Mouse (Mus musculus): ENCODE data around the gene Cstf3. TPM values are rescaled to one million over a fixed set of nuclear protein-coding genes. Genes with fewer than 3 reads are reported as not detected.

The Cstf3 gene
- total RNA-seq, 2 experiments from 2014 or later = 7.3 to 9.5 TPM

DNA sequence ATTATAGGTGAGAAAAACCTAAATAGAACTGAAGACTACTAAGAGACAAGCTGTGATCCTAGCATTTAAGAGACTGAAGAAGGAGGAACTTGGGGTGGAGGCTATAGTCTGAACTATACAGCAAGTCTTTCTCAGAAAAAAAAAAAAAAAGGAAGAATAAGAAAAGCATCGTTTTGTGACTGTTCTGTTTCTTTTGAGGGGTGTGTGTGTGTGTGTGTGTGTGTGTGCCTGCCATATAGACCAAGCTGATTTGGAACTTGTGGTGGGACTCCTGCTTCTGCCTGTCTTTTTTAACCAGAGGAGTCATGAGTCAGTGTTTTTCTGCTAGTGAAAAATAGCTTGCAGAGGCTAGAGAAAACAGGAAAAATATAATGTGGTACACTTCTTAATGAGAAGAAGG is 4.7 kb downstream of the Cstf3 start:
- no peak for DNase-seq (ENCODE audit: low spot score)

DNA sequence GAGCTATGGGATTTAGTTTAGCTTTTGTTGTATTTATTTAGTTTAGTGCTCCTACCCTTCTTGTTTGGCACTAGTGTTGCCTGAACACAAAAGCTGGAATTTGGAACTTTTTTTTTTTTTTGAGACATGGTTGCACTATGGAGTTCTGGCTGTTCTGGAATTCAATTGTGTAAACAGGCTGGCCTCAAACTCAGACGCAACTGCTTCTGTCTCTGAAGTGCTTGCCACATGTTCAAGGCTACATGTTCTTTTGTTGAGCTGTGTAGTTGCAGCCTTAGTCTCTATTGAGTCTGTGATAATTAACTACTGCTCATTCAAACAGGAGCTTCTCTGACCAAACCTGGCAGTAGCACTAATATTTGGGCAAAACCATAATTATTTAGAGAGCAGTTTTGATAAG is 13.1 kb downstream of the Cstf3 start:
- DNase-seq (ENCODE audit: low spot score) = no peak

DNA sequence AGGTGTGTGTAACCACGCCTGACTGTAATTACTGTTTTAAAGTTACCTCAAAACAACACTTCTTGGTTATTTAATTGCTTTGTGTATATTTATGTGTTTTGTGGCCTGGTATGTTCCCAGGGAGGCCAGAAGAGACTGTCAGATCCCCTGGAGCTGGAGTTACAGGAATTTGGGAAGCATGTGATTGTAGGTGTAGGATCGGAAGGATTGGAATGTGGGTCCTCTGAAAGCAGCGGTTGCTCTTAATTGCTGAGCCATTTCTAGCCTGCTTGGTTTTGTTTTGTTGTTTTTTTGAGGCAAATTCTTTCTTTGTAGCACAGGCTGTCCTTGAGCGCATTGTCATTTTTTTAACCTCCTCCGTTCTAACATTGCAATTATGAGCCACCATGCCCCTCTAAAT is 14.4 kb downstream of the Cstf3 start:
- DNase-seq (ENCODE audit: low spot score) = no peak

DNA sequence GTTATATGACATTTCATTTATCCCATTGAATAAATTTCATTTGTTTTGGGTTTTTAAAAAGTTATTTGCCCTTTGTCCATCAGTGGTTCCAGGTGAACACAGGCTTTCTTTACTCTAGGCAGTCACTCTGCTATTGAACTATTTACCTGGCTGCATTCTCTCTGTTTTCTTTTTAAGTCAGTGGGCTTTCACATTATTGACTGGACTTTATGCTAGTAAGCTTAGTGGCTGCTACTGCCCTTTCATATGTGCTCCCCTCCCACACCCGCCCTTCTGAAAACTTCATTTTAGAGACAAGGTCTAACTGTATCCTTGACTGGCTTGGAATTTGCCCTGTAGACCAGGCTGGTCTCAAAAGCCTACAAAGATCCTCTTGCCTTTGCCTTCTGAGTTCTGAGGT is 15.2 kb downstream of the Cstf3 start:
- no peak for DNase-seq (ENCODE audit: low spot score)

DNA sequence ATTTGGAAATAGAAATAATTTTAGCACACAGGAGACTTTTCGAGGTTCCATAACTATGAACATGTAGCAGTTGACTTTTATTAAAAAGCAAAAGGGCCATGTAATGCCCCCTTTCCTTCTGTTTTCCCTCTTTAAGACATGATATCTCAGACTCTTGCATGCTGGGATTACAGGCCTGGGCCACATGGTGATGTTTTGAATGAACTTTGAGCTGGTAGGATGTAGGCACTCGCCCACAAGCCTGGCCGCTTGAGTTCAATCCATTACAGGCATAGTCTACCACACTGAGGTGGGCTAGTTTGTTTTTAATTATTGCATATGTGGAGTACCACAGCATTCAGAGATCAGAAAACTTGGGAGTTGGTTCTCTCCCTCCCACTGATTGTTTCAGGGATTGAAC is 24.5 kb downstream of the Cstf3 start:
- no peak for DNase-seq (ENCODE audit: low spot score)

DNA sequence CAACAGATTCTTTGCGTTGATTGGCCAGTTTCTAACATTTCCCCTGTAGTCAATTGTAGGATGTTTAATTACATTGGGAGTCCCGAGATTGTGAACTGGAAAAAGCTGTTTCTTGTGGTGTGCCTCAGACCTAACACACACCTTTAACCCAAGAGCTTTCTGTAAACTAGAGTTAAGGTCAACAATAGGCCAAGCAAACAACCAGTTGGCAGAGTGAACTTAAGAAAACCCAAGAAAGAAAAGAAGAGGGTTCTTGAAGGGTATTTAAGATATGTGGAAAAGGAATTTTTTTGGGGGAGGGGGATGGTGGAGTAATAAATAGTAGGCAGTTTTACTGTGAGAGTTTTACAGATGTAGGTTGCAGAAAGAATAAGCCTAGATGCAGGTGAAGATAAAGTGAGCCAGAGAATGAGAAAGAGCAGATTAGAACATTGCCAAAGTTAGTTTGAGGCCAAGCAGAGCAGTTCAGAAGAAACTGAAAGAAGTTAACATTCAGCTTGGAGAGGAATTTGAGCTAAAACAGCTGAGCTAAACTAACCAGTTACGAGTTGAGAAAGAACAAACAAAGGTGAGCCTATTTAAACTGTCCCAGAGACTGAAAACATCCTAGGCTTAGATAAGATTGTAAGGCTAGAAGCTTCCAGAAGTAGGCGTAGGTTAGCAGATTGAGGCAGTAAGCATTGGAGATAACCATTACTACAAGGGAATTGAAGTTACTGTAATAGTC is 25.8 kb downstream of the Cstf3 start:
- no peak for DNase-seq (ENCODE audit: low spot score)

DNA sequence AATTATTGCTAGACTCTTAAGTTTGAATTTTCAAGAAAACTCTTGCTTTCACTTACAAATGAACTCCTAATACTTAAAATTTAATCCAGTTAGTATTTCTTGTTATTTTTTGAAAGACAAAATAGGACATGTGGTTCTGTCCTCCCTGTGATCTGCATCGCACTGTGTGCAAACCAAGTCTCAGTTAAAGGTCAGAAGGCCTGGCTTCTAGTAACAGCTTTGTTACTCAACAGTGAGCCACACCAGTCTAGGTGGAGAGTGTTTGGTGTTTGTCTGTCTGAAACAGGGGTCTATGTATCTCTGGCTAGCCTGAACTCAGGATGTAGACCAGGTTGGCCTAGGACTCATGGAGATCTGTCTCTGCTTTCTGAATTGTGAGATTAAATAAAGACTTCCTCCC is 68.3 kb downstream of the Cstf3 start:
- DNase-seq (ENCODE audit: low spot score) = no peak

DNA sequence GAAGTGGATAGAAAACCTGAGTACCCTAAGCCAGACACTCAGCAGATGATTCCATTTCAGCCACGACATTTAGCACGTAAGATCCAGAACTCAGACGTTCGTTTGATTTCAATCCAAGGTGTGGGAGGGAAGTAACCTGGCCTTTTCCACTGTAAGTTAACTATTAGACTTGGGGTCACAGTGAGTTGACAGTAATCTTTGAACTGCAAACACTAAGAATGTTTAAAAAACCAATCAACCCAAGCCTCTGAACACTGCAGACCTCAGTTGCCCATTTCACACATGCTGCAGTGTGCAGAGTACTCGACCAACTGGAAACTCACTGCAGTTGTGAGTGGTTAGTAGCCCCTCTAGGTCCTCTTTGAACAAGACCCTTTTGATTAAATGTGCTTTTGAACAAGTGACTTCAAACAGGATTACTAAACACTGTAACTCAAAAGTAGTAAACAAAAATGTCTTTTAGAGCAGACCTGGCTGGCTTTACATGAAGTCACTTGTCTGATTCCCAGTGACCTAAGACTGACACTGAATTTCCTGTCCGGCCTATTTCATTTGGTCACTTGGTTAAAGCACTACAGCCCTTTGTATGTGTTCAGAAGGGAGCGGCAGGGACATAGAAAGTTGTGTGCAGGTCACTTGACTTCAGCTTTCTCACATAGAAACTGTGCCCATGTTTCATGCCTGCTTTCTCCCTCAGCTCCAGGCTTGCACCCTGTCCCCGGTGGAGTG is 73.2 kb downstream of the Cstf3 start:
- DNase-seq (ENCODE audit: low spot score) = no peak

DNA sequence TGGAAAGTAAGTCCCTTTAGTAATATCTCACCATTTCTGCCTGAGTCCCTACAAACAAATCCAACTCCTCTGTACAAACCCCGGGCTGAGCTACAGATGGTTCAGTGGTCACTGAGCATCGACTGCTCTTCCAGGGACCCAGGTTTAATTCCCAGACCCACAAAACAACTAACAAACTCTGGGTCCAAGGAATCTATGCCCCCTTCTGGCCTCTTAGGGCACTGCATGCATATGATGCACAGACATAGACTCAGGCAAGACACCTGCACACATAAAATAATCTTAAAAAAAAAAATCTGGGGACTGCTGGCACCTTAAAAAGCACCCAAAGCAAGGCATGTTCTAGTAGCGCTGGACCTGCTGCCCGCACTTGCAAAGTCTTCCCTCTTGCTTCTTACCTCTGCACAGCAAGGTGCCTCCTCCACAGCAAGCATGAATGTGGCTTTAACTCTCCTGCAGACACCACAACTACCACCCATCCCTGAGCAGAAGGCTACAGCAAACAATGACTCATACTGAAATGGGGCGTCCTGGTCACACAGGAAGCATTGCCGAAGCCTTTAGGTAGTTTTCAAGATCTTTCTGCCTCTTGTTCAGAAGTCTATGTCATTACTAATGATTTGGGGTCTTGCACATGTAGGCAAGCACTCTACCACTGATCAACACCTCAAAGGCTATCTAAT is 78.9 kb downstream of the Cstf3 start:
- DNase-seq (ENCODE audit: low spot score) = no peak

DNA sequence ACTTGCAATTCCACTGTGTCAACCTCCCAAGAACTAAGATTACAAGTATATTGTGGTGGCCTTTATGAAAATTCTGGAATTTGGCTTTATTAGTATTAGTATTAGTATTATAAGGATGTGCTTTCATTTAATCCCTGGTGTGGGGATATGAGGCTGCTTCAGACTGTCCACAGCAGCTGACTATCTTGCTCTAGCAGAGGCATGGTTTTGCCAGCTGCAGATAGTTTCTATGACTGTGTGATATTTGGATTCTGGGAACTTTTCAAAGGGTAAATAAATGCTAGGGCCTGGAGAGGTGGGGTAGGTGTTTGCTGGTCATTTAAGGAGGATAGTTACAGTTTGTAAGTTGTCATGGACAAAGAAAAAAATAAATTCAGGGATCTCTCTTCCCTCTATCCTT is 81.4 kb downstream of the Cstf3 start:
- no peak for DNase-seq (ENCODE audit: low spot score)

DNA sequence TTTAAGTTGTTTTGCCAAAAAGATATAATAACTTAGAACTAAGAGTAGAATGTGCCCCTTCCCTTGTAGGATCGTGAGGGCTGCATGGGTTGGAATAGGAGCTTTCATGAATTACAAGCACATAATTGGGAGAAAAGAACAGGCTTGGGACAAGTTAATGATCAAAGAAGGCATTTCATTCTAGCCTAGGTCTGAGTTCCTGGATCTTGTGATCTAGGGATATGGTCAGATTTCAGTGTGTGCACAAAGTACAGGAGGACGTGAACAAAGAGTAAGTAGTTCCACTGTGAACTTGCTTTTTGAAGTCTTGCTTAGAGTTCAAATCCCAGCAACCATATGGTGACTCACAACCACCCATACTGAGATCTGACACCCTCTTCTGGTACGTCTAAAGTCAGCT is 87.0 kb downstream of the Cstf3 start:
- DNase-seq (ENCODE audit: low spot score) = no peak

DNA sequence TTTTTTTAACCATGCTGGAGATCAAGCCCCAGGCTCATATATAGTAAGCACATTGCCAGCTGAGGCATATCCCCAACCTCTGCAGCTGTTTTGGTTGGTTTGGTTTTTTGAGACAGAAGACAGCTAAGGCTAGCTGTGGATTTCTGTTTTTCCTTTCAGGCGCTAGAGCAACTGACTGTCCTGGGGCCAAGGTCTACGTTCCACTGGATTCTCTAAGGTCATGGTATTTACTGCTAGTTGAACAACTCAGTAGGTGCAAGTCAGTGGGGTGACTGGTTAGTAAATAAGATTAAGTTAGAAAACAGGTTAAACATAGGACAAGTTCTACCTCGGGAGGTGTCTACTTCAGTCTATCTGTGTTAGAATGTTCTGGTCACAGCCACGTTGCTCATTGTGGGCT is 94.4 kb downstream of the Cstf3 start:
- DNase-seq (ENCODE audit: low spot score) = no peak

DNA sequence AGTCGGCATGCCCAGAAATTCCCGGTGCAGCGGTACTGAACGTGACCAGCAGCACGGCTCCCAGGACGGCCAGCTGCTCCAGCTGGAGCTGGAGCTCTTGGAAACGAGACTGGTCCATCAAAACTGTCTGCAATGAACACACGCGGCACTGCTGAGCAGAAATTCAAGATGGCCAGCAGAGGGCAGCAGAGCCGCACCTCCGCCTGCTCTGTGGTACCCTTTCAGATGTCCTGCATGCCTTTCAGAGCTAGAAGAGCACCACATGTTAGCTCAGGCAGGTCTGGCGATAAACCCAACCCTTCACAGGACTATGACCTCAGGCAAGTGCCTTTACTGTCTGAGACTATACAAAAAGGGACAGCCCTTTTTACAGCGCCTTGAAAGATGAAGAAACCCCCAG is 95.1 kb downstream of the Cstf3 start:
- DNase-seq (ENCODE audit: low spot score) = peak; percentile 70

DNA sequence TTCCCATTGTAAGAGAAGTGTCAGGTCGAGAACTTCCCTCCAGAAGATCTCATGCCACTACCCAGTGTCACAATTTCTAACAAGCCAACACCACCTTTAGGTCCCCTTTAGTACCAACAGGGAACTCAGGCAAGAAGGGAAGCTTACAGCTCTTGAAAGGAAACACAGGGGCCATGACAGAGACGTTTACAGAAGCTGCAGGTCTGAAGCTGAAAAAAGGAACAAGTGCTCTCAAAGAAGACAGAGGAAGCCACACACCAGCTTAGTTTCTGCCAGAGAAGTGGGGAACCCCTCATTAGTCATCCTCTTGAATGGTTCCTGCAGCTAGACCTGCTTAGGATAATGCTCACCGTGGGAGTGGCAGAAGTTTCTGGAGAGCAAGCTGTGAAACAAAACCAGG is 96.9 kb downstream of the Cstf3 start:
- no peak for DNase-seq (ENCODE audit: low spot score)

DNA sequence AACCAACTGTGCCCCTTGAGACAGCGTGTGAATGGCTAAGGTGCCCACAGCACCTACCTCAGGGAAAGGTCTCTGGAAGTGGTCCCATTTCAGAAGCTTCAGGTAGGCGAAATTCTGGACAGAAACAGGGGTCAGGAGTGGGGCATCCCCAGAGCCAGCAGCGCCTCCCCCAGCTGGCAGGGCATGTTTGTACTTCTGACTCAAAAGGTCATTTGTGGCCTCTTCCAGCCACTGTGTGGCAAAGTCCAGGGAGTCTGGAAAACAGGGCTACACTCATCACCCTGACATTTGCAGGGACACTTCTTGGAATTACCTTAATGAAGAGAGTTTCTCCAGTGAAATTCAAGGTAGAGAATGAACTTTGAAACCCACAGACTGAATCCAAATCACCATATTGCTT is 98.0 kb downstream of the Cstf3 start:
- no peak for DNase-seq (ENCODE audit: low spot score)

DNA sequence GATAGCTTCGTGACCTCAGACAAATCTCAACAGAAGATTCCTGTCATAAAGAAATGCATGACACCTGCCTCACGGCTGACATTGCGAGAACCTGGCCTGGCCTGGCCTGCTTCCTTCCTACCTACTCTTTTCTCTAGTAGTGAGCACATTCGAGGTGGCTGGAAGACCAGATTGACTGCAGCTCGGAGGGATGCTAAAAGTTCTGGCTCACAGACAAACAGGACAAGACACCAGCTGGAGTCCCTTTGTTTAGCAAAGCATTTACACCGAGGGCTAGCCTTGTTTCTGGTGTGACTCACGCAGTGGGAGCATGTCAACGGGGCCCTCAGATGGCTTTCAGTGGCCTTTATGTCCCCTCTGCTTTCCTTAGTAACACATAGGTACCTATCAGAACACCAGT is 98.4 kb downstream of the Cstf3 start:
- DNase-seq (ENCODE audit: low spot score) = no peak

DNA sequence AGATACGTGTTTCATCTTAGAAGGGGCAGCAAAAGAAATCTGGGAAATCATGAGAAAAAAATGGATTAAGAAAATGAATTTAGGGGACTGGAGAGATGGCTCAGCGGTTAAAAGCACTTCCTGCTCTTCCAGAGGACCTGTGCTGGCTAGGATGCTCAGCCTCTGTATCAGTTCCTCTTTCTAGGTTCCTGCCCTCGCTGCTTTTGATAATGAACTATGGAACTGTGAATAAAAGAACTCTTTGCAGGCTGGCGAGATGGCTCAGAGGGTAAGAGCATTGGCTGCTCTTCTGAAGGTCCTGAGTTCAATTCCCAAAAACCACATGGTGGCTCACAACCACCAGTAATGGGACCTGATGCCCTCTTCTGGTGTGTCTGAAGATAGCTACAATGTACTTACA is 100.4 kb downstream of the Cstf3 start:
- DNase-seq (ENCODE audit: low spot score) = no peak

DNA sequence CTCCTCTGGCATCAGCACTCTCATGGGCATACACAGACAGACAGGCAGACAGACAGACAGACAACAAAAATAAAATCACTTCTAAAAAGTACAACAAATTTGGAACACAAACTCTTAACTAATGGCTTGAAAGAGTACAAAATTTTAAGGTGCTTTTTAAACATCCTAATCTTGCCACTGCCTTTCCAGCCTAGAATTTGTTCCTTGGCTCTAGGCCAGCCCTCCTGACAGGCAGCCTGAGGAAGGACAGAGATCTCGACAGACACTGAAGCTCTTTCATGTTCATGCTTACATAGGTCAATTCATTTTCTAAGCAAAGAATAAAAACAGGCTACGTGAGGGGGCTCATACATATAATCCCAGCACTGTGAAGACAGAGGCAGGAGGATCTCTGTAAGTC is 102.2 kb downstream of the Cstf3 start:
- no peak for DNase-seq (ENCODE audit: low spot score)

DNA sequence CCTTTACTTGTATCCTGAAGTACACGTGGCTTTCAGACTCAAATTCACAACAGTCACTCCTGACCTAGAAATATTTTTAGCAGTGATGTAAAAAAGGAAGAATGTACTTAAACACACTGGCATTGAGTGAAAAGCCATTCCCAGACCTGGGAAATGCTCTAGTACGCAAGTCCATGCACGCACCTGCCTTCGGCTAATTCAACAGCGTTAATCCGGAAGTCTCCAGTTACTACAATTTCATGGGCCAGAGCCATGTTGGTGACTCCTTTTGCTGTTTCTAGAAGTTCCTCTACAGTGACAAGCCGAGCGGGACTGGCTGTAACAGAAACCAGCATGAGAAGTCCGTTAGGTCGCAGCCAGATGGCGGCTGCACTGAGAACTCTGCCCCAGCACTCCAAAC is 109.3 kb downstream of the Cstf3 start:
- DNase-seq (ENCODE audit: low spot score) = peak; percentile 15

DNA sequence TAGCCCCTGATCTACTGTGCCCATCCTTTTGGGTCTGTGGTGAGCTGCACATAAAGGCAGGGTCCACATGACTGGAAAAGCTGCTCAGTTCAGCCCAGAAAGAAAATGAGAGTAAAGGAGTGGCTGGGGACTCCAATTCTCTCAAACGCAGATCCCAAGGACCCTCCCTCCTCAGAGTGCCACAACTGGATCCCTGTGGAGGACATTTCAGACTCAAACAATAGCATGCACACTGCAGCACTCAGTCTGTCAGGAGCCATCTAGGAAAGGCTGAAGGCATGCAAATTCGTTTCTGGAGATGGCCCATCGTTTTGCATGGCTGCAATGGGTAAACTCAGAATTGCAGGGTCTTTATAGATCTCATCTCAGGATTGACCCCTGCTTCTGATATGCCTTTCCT is 112.8 kb downstream of the Cstf3 start:
- DNase-seq (ENCODE audit: low spot score) = no peak

DNA sequence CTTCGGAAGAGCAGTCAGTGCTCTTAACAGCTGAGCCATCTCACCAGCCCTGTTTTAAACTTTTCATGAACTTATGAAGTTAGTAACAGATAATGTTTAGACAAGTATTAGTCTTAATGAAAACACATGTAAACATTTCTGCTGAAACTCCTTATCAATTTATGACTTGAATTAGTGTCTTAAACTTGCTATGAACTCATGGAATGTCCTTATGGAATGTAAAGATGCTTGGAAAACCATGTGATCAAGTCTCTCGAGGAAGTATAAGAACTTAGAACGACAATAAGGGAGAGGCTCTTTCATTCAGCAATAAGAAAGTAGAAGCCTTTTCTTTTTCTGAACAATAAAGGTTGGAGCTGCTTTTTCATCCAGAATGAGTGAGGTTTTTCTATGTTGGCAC is 114.0 kb downstream of the Cstf3 start:
- no peak for DNase-seq (ENCODE audit: low spot score)

DNA sequence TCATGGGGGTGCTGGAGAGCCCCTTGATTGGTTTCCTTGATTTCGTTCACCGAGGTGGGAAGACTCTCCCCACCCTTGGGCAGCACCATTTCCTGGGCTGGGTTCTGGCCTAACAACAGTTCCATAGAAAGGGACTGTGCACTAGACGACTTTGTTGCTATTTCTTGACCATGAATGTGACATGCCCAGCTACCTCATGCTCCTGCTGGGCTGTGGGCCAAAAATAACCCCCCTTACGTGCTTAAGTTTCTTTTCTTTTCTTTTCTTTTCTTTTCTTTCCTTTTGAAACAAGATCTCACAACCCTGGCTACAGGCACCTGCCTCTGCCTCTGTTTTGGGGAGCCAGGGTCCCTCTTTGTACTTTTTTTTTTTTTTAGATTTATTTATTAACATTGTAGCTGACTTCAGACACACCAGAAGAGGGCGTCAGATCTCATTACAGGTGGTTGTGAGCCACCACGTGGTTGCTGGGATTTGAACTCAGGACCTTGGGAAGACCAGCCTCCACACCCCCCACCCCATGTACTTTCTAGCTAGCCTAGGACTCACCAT is 119.5 kb downstream of the Cstf3 start:
- no peak for DNase-seq (ENCODE audit: low spot score)
